Mouse (Mus musculus): ENCODE measurements at regions not wholly inside any gene's neighbourhood (a gene's known extent, or its start where the extent isn't known, plus 50 kb on each side); places are given as distances from the start of the nearest gene placed in this dataset.

DNA sequence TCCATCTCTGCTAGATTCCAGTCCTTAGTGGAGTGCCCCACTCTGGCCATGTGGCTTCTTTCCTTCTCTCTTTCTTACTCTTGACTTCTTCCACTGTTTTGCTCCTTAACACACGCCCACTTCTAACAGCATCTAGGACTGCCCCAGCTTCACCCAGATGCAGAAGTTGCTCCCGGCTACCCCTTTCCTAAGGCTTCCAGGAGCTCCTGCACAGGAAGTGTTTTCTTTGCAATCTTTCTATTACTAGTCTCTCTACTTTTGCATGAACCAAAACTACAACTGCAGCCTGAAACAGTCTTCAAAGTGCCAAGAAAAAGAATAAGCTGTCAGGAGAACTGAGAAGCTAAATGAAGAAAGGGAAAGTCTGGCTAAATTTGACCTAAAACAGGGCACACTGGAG is 236.6 kb upstream of the Pex5l start:
- no peak overlapping the region for H3K4me3 ChIP-seq (ENCODE audit: low read depth, low read length)
- H3K36me3 ChIP-seq (replicated peaks), result no peaks in the 10 kb centered on the region
- ATAC-seq (ENCODE audit: extremely low read depth, insufficient number of reproducible peaks, low FRiP score, poor library complexity, severe bottlenecking), result no peak
- H3K27me3 ChIP-seq (ENCODE audit: insufficient read depth, low read length), result no peaks in the 10 kb centered on the region
- H3K4me1 ChIP-seq (ENCODE audit: insufficient read depth, low read depth, low read length), result no peaks in the 10 kb centered on the region
- no peak for TF ChIP-seq POLR2AphosphoS5 (IDR thresholded peaks at IDR 0.05; ENCODE audit: insufficient replicate concordance, low read depth, low read length)
- no peak for TF ChIP-seq GATA1 (IDR thresholded peaks at IDR 0.05; ENCODE audit: borderline replicate concordance, low read length)
- TF ChIP-seq CTCF (IDR thresholded peaks at IDR 0.05; ENCODE audit: low read depth, low read length), result no peak
- no peak for TF ChIP-seq TAL1 (conservative IDR thresholded peaks at IDR 0.05; ENCODE audit: low read depth, low read length)
- no peak for TF ChIP-seq GATA2 (IDR thresholded peaks at IDR 0.05; ENCODE audit: borderline replicate concordance, low read depth, low read length)
- no peaks in the 10 kb centered on the region for H3K9me3 ChIP-seq (replicated peaks)
- no peak for DNase-seq (ENCODE audit: low spot score)

DNA sequence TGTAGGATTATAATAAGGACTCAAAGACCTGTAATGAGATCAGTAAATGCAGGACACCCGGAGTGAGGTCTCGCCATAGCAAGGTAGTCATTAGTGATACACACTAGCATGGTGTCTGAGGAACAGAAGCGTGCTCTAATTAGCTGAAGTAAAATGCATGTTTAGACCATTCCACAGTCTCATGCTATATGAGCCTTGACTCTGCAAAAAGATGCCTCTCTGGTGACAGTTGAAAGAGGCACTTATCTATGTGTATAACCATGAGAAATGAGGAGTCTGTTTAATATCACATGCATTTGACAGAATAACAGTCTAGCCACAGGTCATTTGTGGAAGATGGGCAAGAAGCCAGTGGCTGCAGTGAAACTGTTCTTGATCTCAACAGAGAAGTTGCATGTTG is 232.1 kb upstream of the Pex5l start:
- Histone ChIP-seq H3K4me3 (ENCODE audit: low read depth, low read length) (no peak overlapping the region), H3K9me3 (replicated peaks) (no peaks in the 10 kb centered on the region), H3K27me3 (ENCODE audit: insufficient read depth, low read length) (no peaks in the 10 kb centered on the region), H3K4me1 (ENCODE audit: insufficient read depth, low read depth, low read length) (no peaks in the 10 kb centered on the region), H3K36me3 (replicated peaks) (no peaks in the 10 kb centered on the region)
- ATAC-seq (ENCODE audit: extremely low read depth, insufficient number of reproducible peaks, low FRiP score, poor library complexity, severe bottlenecking) (no peak), DNase-seq (ENCODE audit: low spot score) (no peak)
- no peak for TF ChIP-seq POLR2AphosphoS5 (IDR thresholded peaks at IDR 0.05; ENCODE audit: insufficient replicate concordance, low read depth, low read length)
- TF ChIP-seq TAL1 (conservative IDR thresholded peaks at IDR 0.05; ENCODE audit: low read depth, low read length), result no peak
- TF ChIP-seq GATA2 (IDR thresholded peaks at IDR 0.05; ENCODE audit: borderline replicate concordance, low read depth, low read length), result no peak
- no peak for TF ChIP-seq GATA1 (IDR thresholded peaks at IDR 0.05; ENCODE audit: borderline replicate concordance, low read length)
- no peak for TF ChIP-seq CTCF (IDR thresholded peaks at IDR 0.05; ENCODE audit: low read depth, low read length)

DNA sequence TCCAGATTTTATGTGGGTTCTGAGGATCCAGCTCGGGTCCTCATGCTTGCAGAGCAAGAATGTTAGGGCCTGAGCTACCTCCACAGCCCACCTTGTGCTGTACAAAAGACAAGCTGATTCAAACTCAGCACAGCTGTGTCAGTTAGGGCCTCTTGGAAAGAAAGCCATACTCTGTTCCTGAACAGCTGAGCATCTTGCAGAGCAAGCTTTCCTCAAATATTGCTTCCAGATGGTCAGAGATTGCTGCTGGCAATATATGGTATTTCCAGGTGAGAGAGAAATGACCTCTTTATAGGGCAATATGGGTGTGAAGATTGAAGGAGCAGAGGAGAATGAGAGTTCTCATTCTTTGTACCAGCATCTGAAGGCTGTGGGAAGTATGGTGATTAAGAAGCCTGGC is 229.8 kb upstream of the Pex5l start:
- TF ChIP-seq GATA2 (IDR thresholded peaks at IDR 0.05; ENCODE audit: borderline replicate concordance, low read depth, low read length) (no peak), TAL1 (conservative IDR thresholded peaks at IDR 0.05; ENCODE audit: low read depth, low read length) (no peak), CTCF (IDR thresholded peaks at IDR 0.05; ENCODE audit: low read depth, low read length) (no peak), POLR2AphosphoS5 (IDR thresholded peaks at IDR 0.05; ENCODE audit: insufficient replicate concordance, low read depth, low read length) (no peak), GATA1 (IDR thresholded peaks at IDR 0.05; ENCODE audit: borderline replicate concordance, low read length) (no peak)
- H3K9me3 ChIP-seq (replicated peaks), result no peaks in the 10 kb centered on the region
- no peaks in the 10 kb centered on the region for H3K36me3 ChIP-seq (replicated peaks)
- no peaks in the 10 kb centered on the region for H3K27me3 ChIP-seq (ENCODE audit: insufficient read depth, low read length)
- ATAC-seq (ENCODE audit: extremely low read depth, insufficient number of reproducible peaks, low FRiP score, poor library complexity, severe bottlenecking), result no peak
- H3K4me3 ChIP-seq (ENCODE audit: low read depth, low read length), result no peak overlapping the region
- no peak for DNase-seq (ENCODE audit: low spot score)
- H3K4me1 ChIP-seq (ENCODE audit: insufficient read depth, low read depth, low read length), result no peaks in the 10 kb centered on the region

DNA sequence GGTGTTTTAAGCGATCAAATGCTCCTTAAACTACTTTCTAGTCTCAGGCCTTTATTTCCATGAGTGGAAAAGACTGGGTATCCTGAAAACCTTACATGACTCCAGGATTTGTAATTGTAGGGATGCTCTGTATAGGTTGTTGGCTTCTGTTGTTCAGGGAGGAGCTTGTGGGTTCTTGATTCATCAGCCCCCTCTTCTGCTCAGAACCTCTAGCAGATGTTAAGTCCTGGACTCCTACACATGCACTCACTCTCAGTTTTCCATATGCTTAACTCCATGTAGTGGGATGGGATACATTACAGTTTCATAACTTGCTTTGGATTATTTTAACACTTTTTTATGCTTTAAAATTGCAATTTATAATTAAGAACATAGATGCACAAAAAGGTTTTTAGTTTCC is 220.5 kb upstream of the Pex5l start:
- no peaks in the 10 kb centered on the region for H3K36me3 ChIP-seq (replicated peaks)
- DNase-seq (ENCODE audit: low spot score), result no peak
- H3K27me3 ChIP-seq (ENCODE audit: insufficient read depth, low read length), result no peaks in the 10 kb centered on the region
- no peaks in the 10 kb centered on the region for H3K4me1 ChIP-seq (ENCODE audit: insufficient read depth, low read depth, low read length)
- no peak for ATAC-seq (ENCODE audit: extremely low read depth, insufficient number of reproducible peaks, low FRiP score, poor library complexity, severe bottlenecking)
- H3K4me3 ChIP-seq (ENCODE audit: low read depth, low read length), result no peak overlapping the region
- TF ChIP-seq POLR2AphosphoS5 (IDR thresholded peaks at IDR 0.05; ENCODE audit: insufficient replicate concordance, low read depth, low read length), result no peak
- TF ChIP-seq GATA1 (IDR thresholded peaks at IDR 0.05; ENCODE audit: borderline replicate concordance, low read length), result no peak
- no peak for TF ChIP-seq CTCF (IDR thresholded peaks at IDR 0.05; ENCODE audit: low read depth, low read length)
- TF ChIP-seq GATA2 (IDR thresholded peaks at IDR 0.05; ENCODE audit: borderline replicate concordance, low read depth, low read length), result no peak
- no peak for TF ChIP-seq TAL1 (conservative IDR thresholded peaks at IDR 0.05; ENCODE audit: low read depth, low read length)
- H3K9me3 ChIP-seq (replicated peaks), result no peaks in the 10 kb centered on the region

DNA sequence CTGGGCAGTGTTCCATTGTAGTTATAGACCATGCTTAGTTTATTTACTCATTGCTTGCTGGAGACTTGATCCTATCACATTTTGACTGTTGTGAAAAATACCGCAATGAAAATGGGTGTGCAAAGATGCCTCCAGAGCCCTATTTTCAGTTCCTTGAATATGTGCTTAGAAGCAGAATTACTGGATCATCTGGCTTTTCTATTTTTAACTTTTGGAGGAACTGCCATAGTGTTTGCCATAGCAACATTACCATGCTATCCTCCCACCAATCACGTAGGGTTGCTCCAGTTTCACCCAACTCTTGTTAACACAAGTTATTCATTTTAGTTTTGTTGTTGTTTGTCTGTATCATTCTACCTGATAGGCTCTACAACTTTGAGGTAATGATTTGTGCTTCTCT is 217.0 kb upstream of the Pex5l start:
- no peak for DNase-seq (ENCODE audit: low spot score)
- H3K36me3 ChIP-seq (replicated peaks), result no peaks in the 10 kb centered on the region
- H3K27me3 ChIP-seq (ENCODE audit: insufficient read depth, low read length), result no peaks in the 10 kb centered on the region
- ATAC-seq (ENCODE audit: extremely low read depth, insufficient number of reproducible peaks, low FRiP score, poor library complexity, severe bottlenecking), result no peak
- H3K9me3 ChIP-seq (replicated peaks), result no peaks in the 10 kb centered on the region
- H3K4me1 ChIP-seq (ENCODE audit: insufficient read depth, low read depth, low read length), result no peaks in the 10 kb centered on the region
- no peak overlapping the region for H3K4me3 ChIP-seq (ENCODE audit: low read depth, low read length)
- TF ChIP-seq GATA2 (IDR thresholded peaks at IDR 0.05; ENCODE audit: borderline replicate concordance, low read depth, low read length), result no peak
- TF ChIP-seq GATA1 (IDR thresholded peaks at IDR 0.05; ENCODE audit: borderline replicate concordance, low read length), result no peak
- no peak for TF ChIP-seq TAL1 (conservative IDR thresholded peaks at IDR 0.05; ENCODE audit: low read depth, low read length)
- TF ChIP-seq CTCF (IDR thresholded peaks at IDR 0.05; ENCODE audit: low read depth, low read length), result no peak
- TF ChIP-seq POLR2AphosphoS5 (IDR thresholded peaks at IDR 0.05; ENCODE audit: insufficient replicate concordance, low read depth, low read length), result no peak

DNA sequence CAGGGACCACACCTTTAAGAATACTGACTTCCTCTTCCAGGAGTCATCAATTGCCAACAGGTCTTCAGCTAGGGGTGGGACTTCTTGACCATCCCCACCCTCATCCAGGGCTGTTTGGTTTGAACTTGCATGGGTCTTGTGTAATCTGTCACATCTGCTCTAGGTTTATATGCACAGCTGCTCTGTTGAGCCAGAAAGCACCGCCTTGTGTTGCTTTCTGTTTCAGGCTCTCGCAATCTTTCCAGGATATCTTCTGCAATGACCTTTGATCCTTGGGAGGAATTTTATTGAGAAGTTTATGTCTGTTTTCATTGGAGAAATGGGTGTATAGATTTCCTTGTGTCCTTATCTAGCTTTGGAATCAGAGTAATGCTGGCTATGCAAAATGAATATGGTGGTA is 210.8 kb upstream of the Pex5l start:
- DNase-seq (ENCODE audit: low spot score), result no peak
- no peak for TF ChIP-seq POLR2AphosphoS5 (IDR thresholded peaks at IDR 0.05; ENCODE audit: insufficient replicate concordance, low read depth, low read length)
- no peak for TF ChIP-seq GATA2 (IDR thresholded peaks at IDR 0.05; ENCODE audit: borderline replicate concordance, low read depth, low read length)
- TF ChIP-seq GATA1 (IDR thresholded peaks at IDR 0.05; ENCODE audit: borderline replicate concordance, low read length), result no peak
- TF ChIP-seq CTCF (IDR thresholded peaks at IDR 0.05; ENCODE audit: low read depth, low read length), result no peak
- no peak for TF ChIP-seq TAL1 (conservative IDR thresholded peaks at IDR 0.05; ENCODE audit: low read depth, low read length)
- Histone ChIP-seq H3K36me3 (replicated peaks) (no peaks in the 10 kb centered on the region), H3K4me3 (ENCODE audit: low read depth, low read length) (no peak overlapping the region), H3K9me3 (replicated peaks) (no peaks in the 10 kb centered on the region), H3K27me3 (ENCODE audit: insufficient read depth, low read length) (no peaks in the 10 kb centered on the region), H3K4me1 (ENCODE audit: insufficient read depth, low read depth, low read length) (no peaks in the 10 kb centered on the region)
- no peak for ATAC-seq (ENCODE audit: extremely low read depth, insufficient number of reproducible peaks, low FRiP score, poor library complexity, severe bottlenecking)
